Mouse (Mus musculus) cerebellum, postnatal 14 days (tissue): ENCODE measurements around the gene Zfp78.

Experiments used
- DNase-seq, 2 experiments: peaks; one replicate each; pipeline ENCODE4 v3.0.0; 2021; ENCODE audit warnings: mixed read lengths in 2 of 2

The Zfp78 gene

DNA sequence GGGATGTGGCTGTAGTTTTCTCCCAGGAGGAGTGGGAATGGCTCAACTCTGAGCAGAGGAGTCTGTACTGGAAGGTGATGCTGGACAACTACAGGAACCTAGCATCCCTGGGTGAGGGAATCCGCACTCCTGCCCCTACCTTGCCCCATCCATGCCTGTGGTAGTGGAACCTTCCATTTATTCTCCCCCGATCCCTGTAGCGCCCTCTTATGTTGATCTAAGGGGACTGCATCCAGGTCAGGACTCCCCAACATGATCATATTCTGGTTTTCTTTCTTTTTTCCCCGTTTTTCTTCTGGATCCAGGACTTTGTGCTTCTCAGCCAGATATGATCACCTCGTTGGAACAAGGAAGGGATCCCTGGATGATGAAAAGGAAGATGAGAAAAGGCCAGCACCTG, 26.4 kb downstream of the Zfp78 start:
- DNase-seq: no peak

DNA sequence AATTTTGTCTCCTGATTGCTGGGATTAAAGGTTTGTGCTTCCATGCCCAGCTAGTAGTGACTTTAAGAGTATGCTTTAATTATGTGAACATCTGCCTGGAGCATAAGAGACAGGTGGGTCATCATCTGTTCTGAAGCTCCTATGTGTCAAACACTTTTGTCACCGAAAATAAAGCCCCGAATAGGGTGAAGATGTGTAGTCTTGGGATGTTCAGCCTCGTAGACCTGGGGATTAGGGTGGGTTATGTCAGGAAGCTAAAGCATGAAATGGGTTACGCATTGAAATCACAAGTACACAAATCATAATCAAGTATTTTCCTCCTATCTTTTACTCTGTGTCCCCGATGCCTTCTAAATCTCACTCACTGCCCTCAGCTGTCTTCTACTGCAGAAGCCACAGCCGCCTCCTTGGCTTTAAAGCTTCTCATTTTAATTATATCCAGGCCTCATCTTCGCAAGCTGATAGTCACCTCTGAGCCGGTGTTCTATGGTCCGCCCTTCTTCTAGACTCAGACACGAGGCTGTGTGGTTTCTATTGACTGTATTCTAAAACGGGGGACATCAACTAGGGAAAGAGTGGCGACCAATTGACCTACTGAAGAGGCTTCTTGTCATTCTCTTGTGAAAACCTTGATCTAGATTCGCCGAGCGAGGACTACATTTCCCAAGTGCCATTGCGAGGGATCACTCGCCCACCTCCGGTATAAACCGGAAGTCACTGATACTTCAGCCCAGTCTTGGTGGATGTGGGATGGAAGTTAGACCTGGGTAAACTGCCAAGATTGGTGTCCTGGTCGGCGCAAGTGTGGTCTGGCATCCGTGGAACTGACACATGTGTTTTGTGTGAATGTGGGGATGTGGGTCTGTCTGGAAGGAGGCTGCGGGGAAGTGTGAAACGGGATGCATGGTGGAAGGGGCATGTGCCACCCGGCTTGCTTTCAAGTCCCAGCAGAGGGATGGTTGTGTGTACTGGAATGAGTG, 35.2 kb downstream of the Zfp78 start, which contains the start of gene Smim17:
Gene Smim17, plus strand, starts transcription at position 720 of the 980 bp plus-strand sequence.
- peak; percentile 76 to 82 for DNase-seq

- peak; percentile 46 to 63 for DNase-seq
Measured at GRCm38 (mm10) chr7:6410043-6410442, 47.0 kb downstream of the Zfp78 start, which contains the start of gene Gm20715. Gene Gm20715, plus strand, starts transcription at chr7:6410277.

DNA sequence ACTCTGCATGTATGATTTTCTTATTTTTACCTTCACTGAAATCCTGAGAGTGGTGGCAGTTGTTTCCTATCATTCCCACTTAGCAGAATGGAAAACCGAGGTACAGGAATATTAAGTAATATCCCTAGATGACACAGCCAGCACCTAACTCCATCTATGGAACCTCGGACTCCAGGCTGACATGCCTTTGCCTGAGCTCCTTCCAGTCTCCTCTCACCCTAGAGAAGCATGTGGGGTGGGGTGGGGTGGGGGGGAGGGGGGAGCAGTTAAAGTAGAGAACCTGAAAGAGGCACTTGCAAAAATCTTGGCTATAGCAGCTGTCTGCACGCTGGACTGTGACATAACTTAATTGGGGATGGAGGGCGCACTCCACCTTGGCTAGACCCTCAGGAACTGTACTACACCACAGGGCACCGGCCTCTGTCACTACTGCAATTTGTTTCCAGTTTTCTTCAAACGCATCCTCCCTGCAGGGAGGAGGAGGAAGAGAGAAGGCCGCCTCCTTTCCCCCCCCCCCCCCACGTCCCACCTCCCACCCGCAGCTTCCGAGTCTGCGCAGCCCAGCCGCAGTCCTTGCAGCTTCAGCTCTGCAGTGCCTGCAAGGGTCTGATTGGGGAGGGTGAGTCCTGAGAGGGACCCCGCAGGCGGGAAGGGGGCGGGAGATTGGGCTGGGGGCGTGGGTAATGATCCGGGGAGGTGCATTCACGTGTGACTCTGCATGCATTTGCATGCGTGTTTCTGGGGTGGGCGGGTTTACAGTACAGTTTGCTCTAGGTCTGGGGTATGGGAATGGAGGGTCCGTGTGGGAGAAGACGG, 51.8 kb downstream of the Zfp78 start:
- DNase-seq: peak; percentile 36 to 42

DNA sequence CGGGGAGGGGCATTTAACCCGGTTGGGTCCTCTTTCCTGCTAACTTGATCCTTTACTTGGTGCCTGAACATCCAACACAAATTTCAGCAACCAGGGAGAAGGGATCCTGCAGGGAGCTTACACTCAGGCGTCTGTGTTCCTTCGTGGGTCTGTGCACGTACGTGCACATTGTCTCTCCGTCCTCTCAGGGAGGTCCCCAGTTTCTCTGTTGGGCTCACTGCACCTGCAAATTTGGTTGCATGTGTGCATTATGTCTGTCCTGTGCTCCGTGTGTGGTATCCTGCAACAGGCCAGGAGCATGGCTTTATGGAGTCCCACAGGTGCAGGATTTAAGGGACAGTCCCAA, 52.3 kb downstream of the Zfp78 start:
- no peak for DNase-seq

- DNase-seq: no peak
Measured at GRCm38 (mm10) chr7:6419894-6420293, 56.8 kb downstream of the Zfp78 start.

DNA sequence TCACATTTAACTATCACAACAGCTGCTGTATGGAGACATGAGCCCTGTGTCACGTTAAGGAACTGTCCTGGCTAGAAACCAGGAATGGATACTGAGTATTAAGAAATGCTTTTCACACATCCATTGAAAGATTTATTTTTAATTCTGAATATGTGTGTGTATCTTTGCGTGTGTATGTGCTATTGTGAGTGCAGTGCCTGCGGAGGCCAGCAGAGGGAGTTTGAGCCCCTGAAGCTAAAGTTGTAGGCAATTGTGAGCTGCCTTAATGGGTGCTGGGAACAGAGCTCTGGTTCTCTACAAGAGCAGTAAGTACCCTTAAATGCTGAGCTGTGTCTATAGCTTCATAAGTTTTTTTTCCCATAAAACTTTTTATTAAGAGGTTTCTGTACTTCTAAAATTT, 66.3 kb downstream of the Zfp78 start:
- no peak for DNase-seq

GRCm38 (mm10) chr7:6430342-6430741, 67.3 kb downstream of the Zfp78 start:
- peak; percentile 20 to 44 for DNase-seq
